Mouse (Mus musculus) brain, adult 2 months (tissue): Measurements from ENCODE around the gene Mpp3.
A peak's percentile ranks its signal among the peaks of the same experiment; 100 is the strongest.

ENCODE experiments used
- DNase-seq: peaks from one replicate; pipeline ENCODE4 v3.0.0; 2011; ENCODE audit warnings: low read depth, low spot score

The Mpp3 gene

DNA sequence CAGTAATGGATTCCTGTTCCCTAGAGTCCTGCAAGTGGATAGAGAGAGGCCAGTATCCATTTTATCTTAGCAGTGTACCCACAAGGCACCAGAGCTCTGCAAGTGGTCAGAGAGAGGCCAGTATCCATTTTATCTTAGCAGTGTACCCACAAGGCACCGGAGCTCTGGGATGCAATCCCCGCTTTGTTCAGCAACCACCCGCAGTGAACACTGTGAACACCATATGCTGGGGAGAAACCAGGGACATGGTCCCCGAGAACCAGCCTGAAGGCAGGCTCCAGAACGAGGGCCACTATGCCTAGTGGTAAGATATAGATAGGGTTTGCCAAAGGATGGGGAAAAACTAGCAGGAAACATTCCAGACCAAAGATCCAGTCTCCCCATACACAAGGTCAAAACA lies 49.1 kb downstream of the Mpp3 start:
- DNase-seq: peak; percentile 64

DNA sequence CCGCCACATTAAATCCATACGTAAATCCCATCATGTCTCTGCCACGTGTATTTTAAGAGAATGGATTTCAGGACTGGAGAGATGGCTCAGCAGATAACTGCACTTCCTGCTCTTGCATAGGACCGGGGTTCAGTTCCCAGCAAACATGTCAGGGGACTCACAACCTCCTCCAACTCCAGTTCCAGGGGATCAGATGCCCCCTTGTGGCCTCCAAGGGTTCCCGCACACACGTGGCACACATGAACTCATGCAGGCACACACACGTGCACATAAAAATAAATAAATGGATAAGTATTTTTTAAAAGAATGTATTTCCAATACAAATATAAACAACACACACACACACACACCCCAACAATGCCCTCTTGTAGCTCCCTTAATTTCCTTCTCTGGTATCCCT lies 51.3 kb downstream of the Mpp3 start:
- no peak for DNase-seq

- peak; percentile 44 for DNase-seq
These were observed 53.3 kb downstream of the Mpp3 start for GRCm38 (mm10) chr11:101974923-101975322.

- DNase-seq: no peak
These were observed 54.1 kb downstream of the Mpp3 start for GRCm38 (mm10) chr11:101974181-101974580.

GRCm38 (mm10) chr11:101973496-101973895 lies 54.8 kb downstream of the Mpp3 start:
- peak; percentile 39 for DNase-seq

- no peak for DNase-seq
These were observed 55.6 kb downstream of the Mpp3 start for GRCm38 (mm10) chr11:101972651-101973050.

- no peak for DNase-seq
These were observed 56.2 kb downstream of the Mpp3 start for GRCm38 (mm10) chr11:101972097-101972496.

DNA sequence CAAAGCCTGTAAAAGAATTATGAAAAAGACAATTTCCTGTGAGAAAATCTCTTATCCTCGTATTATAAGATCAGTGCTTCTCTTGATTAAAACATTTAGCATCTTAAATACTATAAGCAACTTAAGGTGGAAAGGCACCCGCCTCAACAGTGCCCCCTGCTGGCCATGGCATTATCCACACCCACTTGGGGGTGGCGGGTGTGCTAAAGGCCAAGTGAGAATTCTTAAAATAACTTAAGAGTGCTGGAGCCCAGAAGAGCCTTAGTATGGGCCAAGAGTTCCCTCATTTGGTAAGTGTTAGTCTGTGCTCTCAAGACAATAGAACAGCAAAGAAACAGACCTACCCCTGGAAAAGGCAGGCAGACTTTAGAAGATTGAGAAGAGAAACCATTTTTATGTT lies 56.9 kb downstream of the Mpp3 start:
- DNase-seq: peak; percentile 36

DNA sequence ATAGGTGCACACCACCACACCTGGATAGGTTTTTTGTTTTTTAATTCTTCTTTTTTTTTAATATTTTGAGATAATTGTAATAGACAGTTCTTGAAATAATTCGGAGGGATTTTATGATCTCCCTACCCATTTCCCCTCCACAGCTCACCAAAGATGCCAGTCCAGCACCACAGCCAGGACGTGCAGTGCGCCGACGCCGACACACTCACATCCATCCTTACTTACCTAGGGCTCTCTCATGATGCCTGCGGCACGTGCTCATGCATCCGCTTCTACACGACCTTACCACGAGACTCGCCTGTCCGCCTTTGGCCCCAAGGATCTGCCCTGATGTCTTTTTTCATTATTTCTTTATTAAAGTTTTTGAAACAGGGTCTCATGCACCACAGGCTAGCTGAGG lies 58.4 kb downstream of the Mpp3 start:
- no peak for DNase-seq

GRCm38 (mm10) chr11:101968791-101969190 lies 59.5 kb downstream of the Mpp3 start:
- peak; percentile 94 for DNase-seq

DNA sequence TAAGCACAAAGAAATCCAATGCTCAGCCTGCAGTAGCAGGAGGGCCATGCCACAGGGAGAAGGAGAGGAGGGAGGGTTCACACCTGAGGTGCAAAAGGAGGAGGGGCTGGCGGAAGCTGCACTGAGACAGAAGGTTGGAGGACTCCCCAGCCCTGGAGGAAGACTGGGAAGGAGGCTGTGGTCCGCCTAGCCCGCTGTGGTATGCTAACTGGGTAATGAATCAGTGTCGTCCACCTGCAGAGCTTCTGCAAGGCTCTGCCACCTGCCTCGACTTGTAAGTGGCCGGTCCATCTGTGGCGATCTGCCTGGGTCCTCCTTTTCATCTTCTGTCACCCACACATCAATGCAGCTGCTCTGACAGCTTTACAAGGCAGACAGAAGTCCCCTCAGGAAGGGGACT lies 60.0 kb downstream of the Mpp3 start:
- DNase-seq: no peak

DNA sequence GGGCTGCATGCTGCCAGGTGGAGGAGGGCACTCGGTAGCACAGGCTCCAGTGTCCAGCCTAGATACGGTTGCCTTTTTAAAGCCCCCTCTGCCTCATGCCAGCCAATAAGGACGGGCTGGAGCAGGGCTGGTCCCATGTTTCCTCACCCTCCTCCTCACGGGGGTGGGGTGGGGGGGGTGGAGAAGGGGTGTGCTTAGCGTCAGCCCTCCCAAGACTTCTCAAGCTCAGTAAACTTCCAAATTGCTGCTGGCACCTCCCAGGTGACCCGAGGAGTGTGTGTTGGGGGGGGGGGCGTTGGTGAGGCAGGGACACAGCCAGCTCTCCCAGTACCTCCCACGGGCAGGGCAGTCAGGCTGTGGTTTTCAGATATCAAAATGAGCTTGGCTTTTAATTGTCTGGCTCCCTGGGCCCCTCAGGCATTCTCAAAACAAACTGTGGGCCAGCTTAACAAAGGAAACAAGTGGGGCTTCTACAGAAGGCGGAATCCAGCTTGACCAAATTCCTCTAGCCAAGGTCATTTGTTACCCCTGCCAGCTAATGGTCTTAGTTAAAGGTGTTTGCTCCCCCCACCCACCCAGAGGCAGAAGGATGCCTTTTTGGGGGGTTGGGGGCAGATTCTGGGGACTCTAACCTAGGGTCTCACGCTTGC lies 61.2 kb downstream of the Mpp3 start, which contains the start of gene Sost:
Gene Sost (minus strand): TSS at position 51 of the 650 bp plus-strand sequence.
- DNase-seq: no peak

DNA sequence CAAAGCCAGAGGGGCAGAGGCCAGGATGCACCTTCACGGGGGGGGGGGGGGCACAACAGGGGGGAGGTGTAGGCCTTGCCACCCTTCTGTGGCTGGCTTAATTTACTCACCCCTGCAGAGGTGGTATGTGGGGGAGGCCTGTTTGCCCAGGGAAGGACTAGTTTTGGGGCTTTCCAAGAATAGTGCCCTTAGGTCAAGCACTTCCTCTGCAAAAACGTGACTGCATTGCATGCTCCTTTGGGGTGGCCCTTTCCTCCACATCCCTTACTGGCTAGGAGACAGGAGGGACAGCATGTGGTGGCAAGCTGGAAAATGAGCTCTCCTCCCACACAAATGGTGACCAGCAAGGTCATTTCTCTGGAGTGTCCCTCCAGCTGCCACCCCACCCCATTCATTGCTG lies 62.7 kb downstream of the Mpp3 start:
- no peak for DNase-seq

- no peak for DNase-seq
These were observed 63.6 kb downstream of the Mpp3 start for GRCm38 (mm10) chr11:101964647-101965046.

DNA sequence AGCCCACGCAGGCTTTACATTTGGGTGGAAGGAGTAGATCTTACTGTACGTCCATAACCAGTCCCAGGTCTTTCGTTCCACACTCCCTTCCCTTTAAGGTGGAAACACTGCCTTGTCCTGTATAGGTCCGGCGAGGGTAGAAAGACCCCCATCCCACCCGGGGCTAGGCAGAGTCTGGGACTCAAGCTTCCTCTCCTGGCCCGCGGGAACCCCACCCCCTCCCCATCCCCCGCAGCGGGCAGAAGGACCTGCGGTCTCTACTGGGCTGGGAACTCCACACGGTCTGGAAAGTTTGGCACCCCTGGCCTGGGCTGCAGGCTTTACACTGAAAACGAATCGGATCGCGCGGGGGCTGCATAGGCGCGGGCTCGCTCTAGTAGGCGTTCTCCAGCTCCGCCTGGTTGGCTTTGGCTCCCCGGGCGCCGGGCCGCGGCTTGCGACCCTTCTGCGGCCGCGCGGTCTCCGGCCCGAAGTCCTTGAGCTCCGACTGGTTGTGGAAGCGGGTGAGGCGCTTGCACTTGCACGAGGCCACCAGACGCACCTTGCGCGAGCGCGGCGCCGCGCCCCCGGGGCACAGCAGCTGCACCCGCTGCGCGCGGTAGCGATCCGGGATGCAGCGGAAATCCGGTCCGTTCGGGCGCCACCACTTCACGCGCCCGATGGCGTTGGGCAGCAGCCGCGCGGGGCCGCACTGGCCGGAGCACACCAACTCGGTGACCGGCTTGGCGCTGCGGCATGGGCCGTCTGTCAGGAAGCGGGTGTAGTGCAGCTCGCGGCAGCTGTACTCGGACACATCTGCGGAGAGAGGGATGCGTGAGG lies 64.6 kb downstream of the Mpp3 start:
- DNase-seq: peak; percentile 53

- DNase-seq: no peak
These were observed 65.2 kb downstream of the Mpp3 start for GRCm38 (mm10) chr11:101963043-101963442.

GRCm38 (mm10) chr11:101957476-101957875 lies 70.8 kb downstream of the Mpp3 start:
- DNase-seq: no peak

- no peak for DNase-seq
These were observed 74.8 kb downstream of the Mpp3 start for GRCm38 (mm10) chr11:101953441-101953840.

DNA sequence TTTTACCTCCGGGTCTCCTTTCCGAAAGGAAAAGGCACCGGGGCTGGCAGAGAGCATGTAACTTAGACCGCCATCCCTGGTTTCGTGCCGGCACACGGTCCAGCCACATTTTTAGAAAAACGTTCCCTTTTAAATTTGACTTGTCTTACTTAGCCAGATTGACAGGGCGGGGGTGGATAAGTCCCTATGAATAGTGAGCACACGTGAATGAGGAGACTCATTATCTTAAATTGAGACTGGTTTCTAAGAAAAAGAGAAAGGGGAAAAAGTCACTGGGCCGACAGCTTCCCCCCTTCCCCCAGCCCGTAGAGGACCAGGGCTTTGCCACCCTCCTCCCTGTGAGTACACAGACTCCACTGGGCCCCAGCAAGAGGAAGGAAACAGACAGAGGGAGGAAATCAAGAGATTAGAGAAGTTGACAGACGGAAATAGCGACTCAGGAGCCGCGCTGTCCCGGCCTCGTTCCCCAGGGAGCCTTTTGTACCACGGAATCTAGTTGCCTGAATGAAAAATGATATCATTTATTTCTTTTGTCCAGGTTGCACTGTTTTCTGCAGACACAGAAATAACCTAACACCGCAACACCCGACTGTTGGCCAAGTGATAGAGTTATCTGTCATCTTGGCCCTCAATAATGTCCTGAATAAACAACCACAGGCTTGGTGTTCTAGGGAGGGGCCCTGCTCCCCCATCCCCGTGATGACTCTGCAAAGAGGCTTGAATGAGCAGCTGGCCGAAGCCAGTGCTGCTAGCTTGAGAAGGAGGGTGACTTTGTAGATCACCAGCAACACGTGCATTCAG lies 75.5 kb downstream of the Mpp3 start:
- DNase-seq: peak; percentile 29

DNA sequence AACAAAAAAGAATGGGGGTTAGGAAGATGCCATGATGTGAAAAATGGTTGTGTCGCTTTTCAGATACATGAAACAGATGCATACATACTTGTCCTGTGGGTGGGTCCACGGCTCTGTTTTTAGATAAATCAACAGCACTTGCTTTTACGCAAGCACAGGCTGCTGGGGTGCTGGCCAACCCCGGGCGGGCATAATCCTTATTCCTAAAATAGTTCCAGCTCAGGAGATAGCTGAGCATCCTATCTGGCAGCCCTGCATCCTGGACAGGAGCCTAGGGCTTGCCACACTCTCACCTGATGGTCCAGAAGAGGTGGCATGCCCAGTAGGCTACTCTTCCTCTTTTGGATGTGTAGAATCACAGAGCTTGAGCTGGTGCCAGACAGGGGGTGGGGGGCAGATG lies 78.2 kb downstream of the Mpp3 start:
- DNase-seq: peak; percentile 31
